Mouse (Mus musculus) bone marrow macrophage, adult 2 months (primary cell): ENCODE results near the gene Nipal1.

Experiments
- CTCF ChIP-seq: IDR thresholded peaks from 2 replicates; pipeline ENCODE4 v1.5.1; 2012; ENCODE audit warnings: low read depth, mild to moderate bottlenecking, low read length, moderate library complexity
- POLR2A ChIP-seq: IDR thresholded peaks from 2 replicates; pipeline ENCODE4 v1.6.1; 2012; ENCODE audit warnings: mild to moderate bottlenecking, low read depth, low read length, borderline replicate concordance

GRCm38 (mm10) chr5:72689556-72689955 is 42.0 kb downstream of the Nipal1 start:
- no peak for TF ChIP-seq CTCF
- no peak for TF ChIP-seq POLR2A
